Mouse (Mus musculus) cerebellum, adult 11 months (tissue): ENCODE results near the gene Avpi1.

ENCODE experiments used
- DNase-seq: peaks from one replicate; pipeline ENCODE4 v3.0.0; 2022

The Avpi1 gene

DNA sequence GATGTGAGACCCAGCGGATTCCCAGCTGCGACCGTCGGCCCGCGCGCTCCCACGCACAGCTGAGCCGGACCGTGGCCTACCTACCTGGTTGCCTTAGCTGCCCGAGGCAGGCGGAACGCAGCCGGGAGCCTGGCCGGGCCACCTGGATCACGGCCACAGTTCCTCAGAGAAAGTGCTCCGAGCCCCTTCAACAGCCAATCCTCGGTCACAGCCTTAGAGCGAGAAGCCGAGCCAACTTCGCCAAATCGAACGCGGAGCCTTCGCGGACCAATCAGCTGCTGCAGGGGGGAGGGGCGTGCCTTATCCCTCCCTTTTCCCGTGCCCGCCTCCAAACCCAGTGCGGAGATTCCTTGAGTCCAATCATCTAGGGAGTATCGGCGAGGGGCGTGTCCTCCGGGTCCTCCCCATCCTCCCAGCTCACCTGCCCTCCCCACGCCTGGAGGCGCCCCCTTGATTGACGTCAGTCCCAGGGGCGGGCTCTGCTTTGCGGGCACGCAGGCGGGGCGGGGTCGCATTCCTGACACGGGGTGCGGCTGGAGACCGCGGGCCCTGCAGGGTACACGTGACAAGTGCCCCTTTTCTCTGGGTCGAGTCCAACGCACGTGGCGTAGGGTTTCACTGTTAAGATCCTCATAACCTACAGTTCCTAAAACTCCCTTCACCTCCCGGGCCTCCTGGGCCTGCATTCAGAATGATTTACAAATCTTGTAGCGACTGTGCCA, at the start of gene Avpi1:
TSS of gene Avpi1 (minus strand) at position 273 of the 722 bp plus-strand sequence.
- peak; percentile 99 for DNase-seq

DNA sequence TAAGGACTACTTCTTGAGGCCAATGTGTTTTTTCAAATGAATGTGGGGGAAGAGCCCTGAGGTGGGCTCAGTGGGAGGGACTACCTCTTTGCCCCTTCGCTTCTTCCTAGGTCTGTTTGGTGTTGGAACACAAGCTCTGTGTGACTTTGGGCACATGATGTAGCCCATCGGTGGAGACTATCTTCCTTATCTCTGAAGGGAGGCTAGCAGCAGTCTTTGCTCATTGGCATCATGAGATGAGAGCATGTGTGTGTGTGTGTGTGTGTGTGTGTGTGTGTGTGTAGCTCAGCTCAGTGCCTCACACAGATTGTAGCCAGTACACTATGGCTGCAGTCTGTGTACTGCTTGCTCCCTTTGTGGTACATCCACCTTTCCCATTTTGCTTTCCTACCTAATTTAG, 48.6 kb upstream of the Avpi1 start:
- no peak for DNase-seq

DNA sequence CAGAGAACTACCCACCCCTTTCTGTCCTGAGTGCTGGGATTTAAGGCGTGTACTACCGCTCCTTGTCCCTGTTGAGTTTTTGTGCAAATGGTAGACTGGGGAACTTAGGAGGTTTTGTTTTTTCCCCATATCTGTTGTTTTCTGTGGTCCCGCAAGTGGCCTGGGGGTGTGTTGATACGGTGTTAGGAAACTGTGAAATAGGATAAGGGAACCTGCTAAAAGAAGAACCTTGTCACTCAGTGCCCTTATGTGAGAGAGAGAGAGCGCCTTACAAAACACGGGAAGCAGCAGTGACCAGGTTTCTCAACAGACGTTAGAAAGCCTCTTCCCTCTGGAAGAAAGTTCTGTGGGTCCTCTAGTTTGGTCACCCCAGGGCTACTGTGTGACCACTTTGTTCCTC, 48.0 kb upstream of the Avpi1 start:
- DNase-seq = no peak

DNA sequence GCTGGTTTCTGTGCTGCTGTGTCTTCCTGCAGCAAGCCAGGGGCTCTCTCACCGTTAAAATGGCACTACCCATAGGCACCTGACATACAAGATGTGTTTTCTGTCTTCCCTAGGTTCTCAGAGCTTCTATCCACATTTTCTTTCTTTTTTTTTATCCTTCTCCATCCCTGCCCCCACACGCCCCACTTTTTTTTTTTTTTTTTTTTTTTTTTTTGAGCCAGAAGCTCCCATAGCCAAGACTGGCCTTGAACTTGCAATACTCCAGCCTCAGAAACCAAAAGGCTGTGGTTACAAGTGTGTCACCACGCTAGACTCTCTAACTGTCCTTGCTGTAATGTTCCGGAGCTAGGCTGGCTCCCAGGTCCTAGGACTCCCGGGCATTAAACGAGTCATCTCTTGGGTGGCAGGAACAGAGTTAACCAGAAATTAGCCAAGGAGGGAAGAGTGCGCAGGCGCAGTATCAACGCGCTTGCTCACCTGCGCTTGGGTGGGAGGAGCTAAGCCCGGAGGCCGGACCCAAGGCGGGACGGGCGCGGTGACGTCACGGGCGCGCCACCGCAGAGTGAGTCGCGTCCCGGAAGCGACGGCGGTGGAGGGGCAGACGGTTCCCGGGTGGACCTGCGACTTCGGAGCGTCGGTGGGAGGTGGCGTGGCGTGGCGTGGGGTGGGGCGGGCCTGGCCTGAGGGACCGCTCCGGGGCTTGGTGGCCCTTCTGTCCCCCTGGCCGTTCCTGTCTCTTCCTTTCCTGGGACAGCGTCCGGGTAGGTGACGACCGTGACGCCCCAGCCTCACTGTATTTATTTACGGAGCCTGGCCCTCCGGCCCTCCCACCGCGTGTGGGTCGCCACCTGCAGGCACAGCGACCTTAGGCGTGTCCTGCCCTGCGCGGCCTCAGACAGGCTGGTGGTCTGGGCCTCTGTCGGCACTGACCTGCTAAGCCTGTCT, 41.4 kb upstream of the Avpi1 start:
- peak; percentile 96 for DNase-seq

DNA sequence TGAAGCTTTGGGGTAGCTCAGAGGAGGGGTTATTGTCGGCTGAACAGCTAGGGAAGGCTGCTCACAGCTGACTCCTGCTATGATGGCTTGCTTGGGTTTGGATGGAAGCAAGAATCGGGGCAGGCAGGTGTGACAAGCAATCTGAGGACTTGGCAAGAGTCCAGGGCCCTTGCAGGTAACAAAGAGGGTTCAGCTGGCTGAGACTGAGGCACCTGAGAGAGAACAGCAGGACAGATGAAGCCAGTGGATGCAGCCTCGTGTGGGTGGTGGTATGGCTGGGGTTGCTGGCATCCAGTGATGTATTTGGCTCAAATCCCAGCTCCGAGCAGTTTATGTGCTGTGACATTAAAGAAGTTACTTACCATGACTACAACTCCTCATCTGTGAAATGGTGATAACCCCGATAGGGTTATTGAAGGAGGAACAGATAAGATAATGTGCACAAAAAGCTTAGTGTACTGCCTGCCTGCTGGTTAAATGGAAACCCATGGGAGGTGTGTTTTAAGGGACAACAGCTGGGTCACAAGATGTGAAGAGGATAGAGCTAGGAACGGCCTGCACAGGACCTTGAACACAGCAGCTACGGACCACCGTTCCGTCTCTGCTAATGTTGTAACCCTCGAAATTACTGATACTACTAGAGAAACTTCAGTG, 40.6 kb upstream of the Avpi1 start:
- DNase-seq = peak; percentile 47

DNA sequence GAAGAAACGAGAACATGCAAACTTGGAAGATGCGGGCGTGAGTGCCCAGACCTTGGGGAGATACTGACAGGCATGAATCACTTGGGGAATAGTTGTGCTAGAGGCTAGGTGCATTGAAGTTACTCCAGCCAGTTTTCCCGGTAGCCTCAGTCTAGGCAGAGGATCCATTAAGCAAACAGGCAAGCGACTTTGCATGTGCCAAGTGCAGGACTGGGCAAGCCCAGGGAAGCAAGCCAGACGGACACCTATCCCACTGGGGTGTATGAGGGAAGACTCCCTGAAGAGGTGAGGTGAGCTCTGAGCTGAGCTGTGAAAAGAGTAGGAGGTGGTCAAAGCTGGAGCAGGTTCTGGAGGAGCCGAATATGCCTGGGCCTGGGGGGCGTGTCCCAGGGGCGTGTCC, 38.6 kb upstream of the Avpi1 start:
- DNase-seq = no peak

DNA sequence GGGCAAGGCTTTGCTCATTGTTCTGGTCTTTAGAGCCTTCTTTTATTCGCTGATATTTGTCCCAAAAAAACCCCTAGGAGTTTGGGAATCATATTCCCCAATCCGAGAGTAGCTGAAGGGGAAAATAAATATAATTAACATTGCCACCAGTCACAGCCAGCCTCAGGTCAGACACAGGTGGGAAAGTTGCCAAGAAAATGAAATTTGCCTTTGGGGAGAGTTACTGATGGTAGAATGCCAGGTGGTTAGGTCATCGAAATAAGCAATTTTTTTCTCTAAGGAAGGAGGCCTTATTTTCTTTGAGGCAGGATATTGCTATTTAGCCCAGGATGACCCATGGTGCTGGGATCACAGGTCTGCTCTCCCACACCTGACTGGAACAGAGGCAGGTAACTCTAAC, 37.9 kb upstream of the Avpi1 start:
- no peak for DNase-seq

DNA sequence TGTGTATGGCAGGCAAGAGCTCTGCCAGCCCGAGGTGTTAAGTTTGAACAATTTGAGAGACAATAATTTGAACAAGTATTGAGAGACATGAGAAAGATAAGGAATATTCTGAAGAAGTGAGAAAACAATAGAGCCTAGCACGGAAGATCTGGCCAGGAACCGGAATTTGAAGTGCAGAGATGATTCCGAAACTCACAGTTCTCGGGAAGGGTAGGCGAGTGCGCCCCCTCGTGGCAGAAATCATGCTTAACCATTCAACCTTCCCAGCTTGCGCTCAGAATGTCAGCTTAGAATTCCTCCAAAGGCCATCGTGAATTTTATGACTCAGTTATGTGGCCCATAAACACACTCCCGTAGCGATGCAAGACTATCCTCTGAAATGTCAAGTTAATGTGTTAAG, 37.3 kb upstream of the Avpi1 start:
- peak; percentile 82 for DNase-seq

DNA sequence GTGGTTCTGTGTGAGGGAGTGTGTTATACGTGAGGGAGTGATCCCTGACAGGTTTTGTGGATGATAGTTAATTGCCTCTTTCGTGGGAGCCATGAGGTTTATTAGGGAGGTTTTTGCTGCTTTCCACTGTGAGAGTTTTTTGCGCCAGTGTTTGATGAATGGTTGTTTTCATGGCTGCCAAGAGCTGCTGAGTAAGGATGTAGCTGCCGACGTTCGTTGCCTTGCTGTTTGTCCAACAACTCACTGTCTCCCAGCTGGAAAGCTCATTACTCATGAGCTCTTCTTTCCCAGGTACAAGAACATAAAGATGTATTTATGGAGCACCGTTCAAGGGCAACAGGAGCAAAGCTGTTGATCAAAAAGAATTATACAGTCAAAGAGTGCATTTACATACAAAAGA, 35.3 kb upstream of the Avpi1 start:
- no peak for DNase-seq

DNA sequence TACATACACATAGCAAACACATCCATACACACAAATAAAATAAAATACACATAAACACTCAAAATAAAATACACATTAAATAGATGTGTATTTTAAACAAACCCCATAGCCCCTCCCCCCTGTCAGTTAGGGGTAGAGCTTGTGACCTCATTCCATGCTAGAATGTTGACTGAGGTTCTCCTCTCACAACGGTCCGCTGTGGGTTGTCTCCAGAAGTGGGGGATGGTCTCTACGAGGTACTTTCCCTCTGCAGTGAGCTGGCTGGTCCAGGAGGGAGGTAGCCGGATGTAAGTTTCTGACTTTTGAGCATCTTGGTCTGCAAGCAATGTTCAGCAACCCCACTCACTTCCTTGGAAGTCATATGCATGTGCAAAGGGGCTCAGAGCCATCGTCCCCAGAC, 34.9 kb upstream of the Avpi1 start, which contains the start of gene Zfyve27:
TSS of gene Zfyve27 (plus strand) at position 188 of the 400 bp plus-strand sequence.
- no peak for DNase-seq

DNA sequence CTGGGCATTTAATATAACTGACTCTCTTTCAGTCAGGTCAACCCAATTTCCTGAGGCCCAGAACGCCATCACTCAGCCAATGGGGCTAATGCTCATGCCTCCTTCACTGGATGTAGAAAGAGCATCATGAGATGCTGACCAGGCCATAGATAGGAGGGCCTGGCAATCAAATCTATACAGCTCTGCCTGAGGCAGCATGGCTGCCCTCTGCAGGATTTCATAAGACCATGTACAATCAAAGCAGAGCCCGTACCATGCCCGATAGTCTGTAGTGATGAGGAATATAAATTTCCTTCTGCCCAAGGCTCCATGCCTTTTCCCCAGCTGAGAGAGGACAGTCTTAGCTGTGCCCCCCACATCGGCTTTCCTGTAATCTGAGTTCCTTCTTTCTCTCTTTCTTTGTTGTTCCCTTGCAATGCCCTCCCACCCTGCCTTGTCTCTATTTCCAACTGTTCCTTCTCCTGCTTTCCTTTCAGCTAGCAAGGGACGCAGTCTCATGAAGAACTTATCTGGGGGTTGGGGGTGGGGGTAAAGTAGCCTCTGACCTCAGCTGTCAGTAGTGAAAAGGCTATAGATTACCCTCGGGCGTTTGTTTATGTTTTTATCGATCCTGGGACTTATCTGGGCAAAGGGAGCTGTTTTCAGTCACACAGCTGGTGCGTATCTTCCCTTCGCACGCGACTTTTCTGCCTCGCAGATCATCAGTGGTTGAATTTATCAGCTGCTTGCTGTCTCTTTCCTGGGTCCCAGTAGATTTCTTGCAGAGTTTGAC, 29.6 kb upstream of the Avpi1 start:
- no peak for DNase-seq

DNA sequence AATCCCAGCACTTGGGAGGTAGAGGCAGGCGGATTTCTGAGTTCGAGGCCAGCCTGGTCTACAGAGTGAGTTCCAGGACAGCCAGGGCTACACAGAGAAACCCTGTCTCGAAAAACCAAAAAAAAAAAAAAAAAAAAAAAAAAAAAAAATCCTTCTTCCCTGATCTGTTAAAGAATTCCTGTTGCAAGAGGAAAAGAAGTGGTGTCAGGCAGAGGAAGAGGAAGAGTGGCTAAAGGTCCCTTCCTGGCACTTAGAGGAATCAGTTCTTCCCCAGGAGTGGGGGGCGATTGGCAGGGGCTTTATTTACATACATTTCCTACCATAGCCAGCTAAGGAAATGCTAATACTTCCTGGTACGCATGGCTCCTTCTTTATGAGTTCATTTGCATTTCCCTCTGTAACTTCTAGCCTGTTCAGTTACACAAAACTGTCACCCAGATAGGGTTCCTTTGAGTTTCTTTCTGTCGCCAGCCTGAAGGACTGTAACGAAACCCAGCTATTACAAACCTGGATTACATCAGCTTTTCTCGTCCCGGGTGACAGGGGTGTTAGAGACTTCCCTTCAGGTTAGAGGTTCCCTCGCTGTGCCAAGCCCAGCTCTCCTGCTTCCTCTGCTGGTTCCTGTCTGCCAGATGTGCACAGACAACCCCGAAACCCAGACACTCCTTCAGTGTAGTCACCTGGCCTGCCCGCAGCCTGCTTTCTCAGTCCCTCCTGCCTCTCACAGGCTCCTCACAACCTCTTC, 28.8 kb upstream of the Avpi1 start:
- DNase-seq = no peak

DNA sequence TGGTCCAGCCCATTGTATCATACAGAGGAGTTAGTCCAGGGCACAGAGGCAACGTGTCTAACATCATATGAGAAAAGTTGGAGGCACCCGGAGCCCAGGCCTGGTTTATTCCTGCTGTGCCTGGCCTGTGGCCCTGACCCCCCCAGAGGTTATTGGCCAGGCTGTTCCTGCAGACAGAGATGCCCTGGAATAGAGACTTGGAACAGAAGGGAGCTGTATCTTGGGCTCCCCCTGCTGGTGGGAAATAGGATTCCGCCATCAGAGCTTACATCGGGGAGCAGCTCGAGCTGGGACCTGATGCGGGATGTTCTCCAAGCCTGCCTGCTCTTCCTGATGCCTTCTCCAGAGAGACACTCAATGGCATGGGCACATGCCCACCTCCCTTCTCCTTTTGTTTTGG, 23.1 kb upstream of the Avpi1 start:
- peak; percentile 89 for DNase-seq

DNA sequence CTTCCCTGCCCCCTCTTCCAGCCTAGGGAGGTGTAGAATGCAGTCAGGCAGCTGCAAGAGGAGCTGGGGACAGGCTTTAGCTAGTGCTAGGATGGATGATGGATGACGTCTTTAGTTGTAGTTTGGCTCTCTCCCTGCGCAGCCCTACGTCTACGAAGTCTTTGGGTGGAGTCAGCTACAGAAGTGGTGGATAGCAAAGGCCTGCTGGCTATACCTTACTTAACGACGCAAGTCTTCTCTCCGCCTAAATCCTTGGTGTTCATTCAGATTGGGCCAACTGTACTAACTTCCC, 19.7 kb upstream of the Avpi1 start:
- DNase-seq = no peak

DNA sequence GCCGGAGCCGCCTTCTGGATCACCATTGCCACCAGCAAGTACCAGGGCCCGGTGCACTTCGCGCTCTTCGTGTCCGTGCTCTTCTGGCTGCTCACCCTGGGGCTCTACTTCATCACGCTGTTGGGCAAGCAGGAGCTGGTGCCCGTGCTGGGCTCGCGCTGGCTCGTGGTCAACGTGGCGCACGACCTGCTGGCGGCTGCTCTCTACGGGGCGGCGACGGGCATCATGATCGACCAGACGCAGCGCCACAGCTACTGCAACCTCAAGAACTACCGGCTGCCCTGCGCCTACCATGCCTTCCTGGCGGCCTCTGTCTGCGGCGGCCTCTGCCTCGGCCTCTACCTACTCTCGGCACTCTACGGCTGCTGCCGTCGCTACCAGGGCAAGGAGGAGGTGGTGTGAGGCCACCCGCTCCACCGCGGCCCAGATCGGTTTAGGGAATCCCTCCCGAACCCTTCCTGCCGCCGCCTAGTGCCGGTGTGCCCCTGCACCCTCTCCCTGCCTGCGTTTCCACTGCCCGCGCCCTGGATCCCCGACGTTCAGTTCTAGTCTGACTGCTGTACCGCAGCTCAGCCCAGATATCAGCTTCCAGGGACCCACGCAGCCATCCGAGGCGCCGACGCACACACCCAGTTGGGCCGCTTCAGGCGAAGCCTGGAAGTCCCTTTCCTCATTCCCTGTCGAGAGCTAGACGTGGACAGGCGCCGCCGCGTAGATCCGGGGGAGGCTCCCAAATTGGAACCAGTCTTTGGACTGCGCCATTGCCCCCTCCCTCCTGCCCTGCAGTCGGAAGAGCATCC, 19.1 kb upstream of the Avpi1 start:
- DNase-seq = peak; percentile 68

DNA sequence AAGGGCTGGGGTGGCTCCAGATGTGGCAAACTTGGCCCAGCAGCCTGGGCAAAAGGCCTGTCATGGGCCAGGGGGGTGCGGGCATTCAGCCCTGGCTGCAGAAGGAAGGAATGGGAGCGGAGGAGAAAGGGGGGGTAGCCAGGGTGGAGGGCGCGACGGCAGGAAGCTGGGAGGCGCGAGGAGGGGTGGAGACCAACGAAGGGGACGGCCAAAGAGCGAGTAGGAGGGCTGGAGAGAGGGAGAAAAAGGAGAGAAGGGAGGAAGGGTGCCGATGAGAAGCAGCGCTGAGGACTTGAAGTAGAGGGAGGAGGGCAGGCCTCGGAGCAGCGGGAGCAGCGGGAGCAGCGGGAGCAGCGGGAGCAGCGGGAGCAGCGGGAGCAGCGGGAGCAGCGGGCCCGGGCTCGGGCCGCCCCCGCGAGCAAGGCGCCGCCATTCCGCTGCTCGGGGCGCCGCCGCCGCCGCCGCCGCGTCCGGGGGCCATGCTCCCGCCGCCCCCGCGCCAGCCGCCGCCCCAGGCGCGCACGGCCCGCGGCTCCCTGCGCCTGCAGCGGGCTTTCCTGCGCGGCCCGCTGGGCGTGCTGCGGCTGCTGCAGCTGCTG, 18.4 kb upstream of the Avpi1 start, which contains the start of gene Marveld1:
TSS of gene Marveld1 (plus strand) at position 231 of the 599 bp plus-strand sequence.
- peak; percentile 45 for DNase-seq

DNA sequence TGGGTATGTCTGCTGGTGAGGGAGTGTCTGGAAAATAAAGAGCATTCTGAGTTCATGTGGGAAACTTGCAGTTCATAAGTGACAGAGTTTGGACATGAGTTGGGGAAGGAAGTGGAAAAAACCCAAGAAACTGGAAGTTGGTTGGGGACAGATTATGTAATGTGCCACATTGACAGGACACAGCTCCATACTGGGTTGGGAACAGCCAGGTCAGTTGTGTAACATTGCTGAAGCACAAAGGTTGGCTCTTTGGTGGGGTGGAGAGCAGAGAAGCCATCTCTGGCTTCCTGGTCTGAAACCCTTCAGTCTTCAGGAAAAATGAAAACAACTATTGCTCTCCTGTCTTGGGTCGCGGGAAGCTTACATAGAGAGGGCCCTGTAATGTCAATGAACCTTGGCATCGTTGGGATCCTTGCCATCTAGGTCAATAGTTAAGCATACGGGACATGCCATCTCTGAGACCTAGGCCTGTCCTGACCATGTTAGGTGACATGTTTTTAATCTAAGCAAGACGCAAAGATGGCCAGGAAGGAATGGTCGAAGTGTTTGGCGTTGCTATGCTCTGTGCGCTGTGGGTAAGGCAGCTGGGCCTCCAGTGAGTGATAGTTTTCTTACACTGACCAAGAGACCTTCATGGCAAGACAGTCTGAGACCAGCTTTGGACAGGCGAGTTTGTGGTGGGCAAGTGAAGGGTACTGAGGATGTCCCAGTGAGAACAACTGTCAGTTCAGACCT, 17.6 kb upstream of the Avpi1 start:
- no peak for DNase-seq

DNA sequence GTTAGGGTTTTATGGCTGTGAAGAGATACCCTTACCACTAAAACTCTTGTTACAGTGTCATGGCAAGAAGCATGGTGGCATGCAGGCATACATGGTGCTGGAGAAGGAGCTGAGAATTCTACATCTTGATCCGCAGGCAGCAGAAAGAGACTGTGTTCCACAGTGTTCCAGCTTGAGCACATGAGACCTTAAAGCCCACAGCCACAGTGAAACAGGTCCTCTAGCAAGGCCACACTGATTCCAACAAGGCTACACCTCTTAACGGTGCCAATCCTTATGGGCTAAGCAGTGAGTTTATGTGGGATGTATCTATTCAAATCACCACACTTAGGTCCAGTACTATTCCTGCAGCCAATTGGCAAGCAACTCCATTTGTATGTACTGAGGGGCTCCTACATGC, 16.9 kb upstream of the Avpi1 start:
- no peak for DNase-seq

DNA sequence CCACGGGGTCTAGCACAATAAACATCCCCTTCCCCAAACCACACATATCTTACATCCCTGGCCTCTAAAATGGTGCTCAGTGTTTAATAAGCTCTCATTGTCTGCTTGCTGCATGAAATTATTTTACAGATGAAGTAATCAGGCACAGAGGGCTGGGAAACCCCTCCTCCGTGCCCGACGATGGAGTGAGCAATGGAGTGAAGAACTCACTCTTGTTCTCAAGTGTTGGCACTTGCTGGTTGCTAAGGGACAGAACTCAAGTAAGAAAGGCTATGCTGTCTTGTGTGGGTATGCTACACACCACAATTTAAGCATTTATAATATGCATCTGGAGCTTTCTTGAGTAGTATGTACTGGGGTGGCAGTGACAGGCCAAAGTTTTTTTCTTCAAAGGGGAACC, 16.4 kb upstream of the Avpi1 start:
- no peak for DNase-seq

DNA sequence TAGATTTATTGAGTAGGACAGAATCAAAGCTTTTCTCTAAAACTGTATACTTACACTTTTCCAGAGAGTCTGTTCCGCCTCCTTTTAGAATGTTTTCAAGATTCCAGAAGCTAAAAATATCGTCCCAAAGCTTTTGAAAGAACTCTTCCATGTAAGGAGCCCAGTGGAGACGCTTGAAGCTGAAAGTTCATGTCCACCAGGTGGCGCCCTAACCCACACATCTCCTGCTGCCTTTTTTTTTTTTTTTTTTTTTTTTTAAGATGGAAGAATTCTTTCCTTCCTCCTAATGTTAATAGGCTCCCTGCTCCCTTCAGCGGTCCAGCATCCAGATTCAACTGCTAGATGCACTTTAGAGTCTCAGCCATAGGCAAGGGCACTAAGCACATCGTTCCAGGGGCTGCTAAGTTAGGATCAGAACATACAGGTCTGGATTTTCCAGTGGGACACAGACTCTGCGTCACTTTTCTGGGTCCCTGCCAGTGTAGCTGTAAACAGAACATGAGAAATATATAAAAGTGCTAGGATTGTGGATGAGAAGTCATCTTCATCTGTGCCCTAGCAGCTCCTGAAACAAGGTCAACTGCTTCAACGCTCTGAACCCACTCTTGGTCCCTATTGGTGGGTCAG, 15.8 kb upstream of the Avpi1 start:
- DNase-seq = peak; percentile 76
